Mouse (Mus musculus) neural tube, embryonic 14.5 days (tissue): Measurements from ENCODE around the gene Pgls. TPM values are rescaled to one million over a fixed set of nuclear protein-coding genes. Genes with fewer than 3 reads are reported as not detected.

Experiments used
- ATAC-seq: fragments of 200-750 bp; cut with Nextera tagmentation; 2 replicates; pipeline ENCODE4 v1.8.0; 2017; ENCODE audit warnings: low read depth, mild to moderate bottlenecking, moderate TSS enrichment, moderate library complexity
- H3K27ac ChIP-seq: fragments of 300-500 bp; sonication (generic); 2 replicates; pipeline ENCODE4 v1.5.1; 2014; ENCODE audit warnings: low read depth, mild to moderate bottlenecking, control low read depth, low read length, moderate library complexity, mixed read lengths
- H3K27me3 ChIP-seq: fragments of 300-500 bp; sonication (generic); 2 replicates; pipeline ENCODE4 v1.6.1; 2014; ENCODE audit warnings: low read length; ENCODE audit not compliant: control insufficient read depth, insufficient read depth
- H3K36me3 ChIP-seq: fragments of 300-500 bp; sonication (generic); 2 replicates; pipeline ENCODE4 v1.6.1; 2014; ENCODE audit warnings: low read length, mixed read lengths; ENCODE audit not compliant: control insufficient read depth, insufficient read depth
- H3K4me1 ChIP-seq: fragments of 300-500 bp; sonication (generic); 2 replicates; pipeline ENCODE4 v1.6.1; 2014; ENCODE audit warnings: low read length; ENCODE audit not compliant: control insufficient read depth, insufficient read depth
- H3K4me2 ChIP-seq: fragments of 300-500 bp; sonication (generic); 2 replicates; pipeline ENCODE4 v1.6.1; 2014; ENCODE audit warnings: mild to moderate bottlenecking, low read depth, low read length, control low read depth
- H3K4me3 ChIP-seq: fragments of 300-500 bp; sonication (generic); 2 replicates; pipeline ENCODE4 v1.5.1; 2014; ENCODE audit warnings: low read depth, low read length, control low read depth, mixed read lengths
- H3K9ac ChIP-seq: fragments of 300-500 bp; sonication (generic); replicated peaks from 2 replicates; pipeline ENCODE4 v1.6.1; 2014; ENCODE audit warnings: low read depth, mild to moderate bottlenecking, control low read depth, low read length, mixed read lengths
- H3K9me3 ChIP-seq: fragments of 300-500 bp; sonication (generic); 2 replicates; pipeline ENCODE4 v1.6.1; 2016; ENCODE audit warnings: low read length; ENCODE audit not compliant: control insufficient read depth
- WGBS: fragments of 180-500 bp; shearing (Covaris S2); extraction: QIAGEN DNeasy Blood & Tissue Kit; methylation state at CpG from one replicate; pipeline ENCODE4 v1.1.7; 2014; 5-methylcytosine and 5-hydroxymethylcytosine counted together
- polyA plus RNA-seq: library from polyadenylated mRNA; unstranded; fragments of >200 nt; fragmentation: Nextera tagmentation; extraction: Ambion mirVana; gene quantifications from 2 replicates; pipeline ENCODE4 v1.2.1, GENCODE M21; 2014

The Pgls gene
- polyA plus RNA-seq, 1 experiment from 2014 or later: 259 TPM

DNA sequence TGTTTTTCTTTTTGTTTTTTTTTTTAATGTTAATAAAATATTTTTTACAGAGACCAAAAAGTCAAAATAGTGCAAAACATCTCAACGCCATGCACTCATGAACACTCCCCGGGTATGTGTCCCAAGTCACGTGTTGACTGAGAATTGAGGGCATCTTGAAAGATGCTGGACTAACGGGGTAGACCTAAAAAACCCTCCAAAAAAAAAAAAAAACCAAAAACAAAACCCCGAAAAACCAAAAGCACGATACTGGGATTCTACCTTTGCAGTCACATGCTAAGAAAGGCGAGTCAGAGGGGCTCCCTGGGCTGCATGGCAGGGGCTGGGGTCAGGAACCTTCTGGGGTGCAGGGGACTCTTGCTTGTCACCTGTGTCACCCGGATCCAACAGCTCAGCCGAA lies 34.8 kb downstream of the Pgls start:
- no peak overlapping the region for H3K9ac ChIP-seq
- peaks cover 28% of the 10 kb centered on the region for H3K36me3 ChIP-seq
- peaks cover 10% of the 10 kb centered on the region for H3K4me1 ChIP-seq
- no peak overlapping the region for H3K4me3 ChIP-seq
- ATAC-seq: no peak
- no peaks in the 10 kb centered on the region for H3K27me3 ChIP-seq
- no peak overlapping the region for H3K27ac ChIP-seq
- H3K9me3 ChIP-seq: no peaks in the 10 kb centered on the region
- H3K4me2 ChIP-seq: no peak overlapping the region
- 90% methylated on average over 9 of the region's 9 CpGs for WGBS

DNA sequence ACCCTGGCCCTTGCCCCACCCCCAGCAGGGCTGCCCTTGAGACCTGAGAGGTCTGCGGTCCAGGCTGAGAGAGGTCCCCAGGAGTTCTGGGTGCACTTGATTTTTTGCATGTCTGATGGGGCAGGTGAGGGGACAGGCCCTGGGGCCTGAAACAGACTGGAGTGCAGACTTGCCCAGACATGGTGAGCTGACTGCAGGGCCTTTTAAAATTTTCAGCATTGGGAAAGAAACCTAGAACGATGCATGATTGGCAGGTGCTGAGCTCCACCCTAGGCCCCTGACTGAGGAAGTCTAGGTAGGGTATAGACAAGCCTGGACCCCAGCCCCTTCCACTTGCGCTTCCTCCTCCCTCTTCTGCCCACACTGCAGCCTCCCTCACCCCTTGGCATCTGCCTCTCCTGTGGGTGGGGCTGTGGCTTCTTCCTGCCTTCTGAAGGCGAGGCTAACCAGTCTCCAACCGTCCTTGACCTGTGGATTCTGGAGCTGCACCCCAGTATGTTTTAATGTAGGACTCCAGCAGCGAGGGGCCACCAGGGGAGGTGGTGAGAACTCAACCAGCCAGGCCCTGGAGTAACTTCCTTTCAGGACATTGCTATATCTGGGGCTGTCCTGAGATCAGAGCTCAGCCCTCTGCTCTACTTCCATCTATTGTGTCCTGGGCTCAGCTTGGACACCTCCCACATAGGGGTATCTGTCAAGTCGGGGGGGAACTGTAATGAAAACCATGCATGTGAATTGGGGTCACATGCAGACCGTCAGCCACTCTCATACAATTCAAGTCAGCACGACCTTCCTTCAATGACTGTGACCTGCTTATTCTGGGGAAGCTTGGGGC lies 35.5 kb downstream of the Pgls start:
- Histone ChIP-seq H3K27ac (no peak overlapping the region; the same call in 1 of the 2 replicates), H3K4me2 (no peak overlapping the region), H3K4me3 (no peak overlapping the region), H3K36me3 (peaks cover 21% of the 10 kb centered on the region), H3K9ac (no peak overlapping the region), H3K27me3 (no peaks in the 10 kb centered on the region), H3K9me3 (no peaks in the 10 kb centered on the region), H3K4me1 (peaks cover 10% of the 10 kb centered on the region)
- no peak for ATAC-seq
- WGBS: 60% methylated on average over 9 of the region's 9 CpGs

GRCm38 (mm10) chr8:71628396-71629095 lies 36.6 kb downstream of the Pgls start:
- peak overlapping the region; percentile 39 for H3K4me3 ChIP-seq
- H3K9me3 ChIP-seq: no peaks in the 10 kb centered on the region
- ATAC-seq: no peak
- H3K27me3 ChIP-seq: no peaks in the 10 kb centered on the region
- H3K27ac ChIP-seq: peak overlapping the region; percentile 80
- peak overlapping the region; percentile 92 for H3K4me2 ChIP-seq
- H3K36me3 ChIP-seq: peaks cover 10% of the 10 kb centered on the region
- peak overlapping the region; percentile 66 for H3K9ac ChIP-seq
- H3K4me1 ChIP-seq: peaks cover 10% of the 10 kb centered on the region
- 10% methylated on average over 16 of the region's 16 CpGs for WGBS

DNA sequence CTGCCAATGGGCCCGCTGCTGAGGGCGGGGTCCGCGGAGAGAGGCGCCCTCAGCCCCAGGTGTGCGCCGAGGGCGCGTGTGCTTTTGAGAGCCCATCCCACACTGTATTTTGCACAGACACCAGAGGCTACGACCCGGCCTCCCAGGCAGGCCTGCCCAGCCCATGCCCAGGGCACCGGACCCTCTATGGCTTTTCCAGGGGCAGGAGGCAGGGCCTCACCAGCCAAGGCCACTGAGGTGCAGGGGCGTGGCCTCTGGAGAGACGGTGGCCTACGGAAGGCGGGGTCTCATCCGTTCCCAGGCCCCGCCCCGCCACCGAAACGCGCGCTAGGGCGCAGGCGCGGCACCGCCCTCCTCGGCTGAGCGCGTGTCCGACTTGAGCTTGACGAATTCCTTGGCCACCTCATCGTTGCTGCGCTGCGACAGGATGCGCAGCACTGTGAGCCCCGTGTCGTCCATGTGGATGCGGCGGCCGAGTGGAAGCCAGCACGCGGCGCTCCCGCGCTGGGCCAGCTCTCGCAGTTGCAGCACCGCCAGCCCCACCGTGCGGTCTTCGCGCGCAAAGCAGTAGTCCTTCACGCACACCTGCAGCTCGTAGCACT lies 37.2 kb downstream of the Pgls start:
- Histone ChIP-seq H3K9ac (peak overlapping the region; percentile 66), H3K4me1 (peaks cover 10% of the 10 kb centered on the region), H3K36me3 (peaks cover 4% of the 10 kb centered on the region; the same call in 1 of the 2 replicates), H3K27me3 (no peaks in the 10 kb centered on the region), H3K9me3 (no peaks in the 10 kb centered on the region), H3K4me3 (peak overlapping the region; percentile 39), H3K4me2 (peak overlapping the region; percentile 92), H3K27ac (peak overlapping the region; percentile 80)
- peak; percentile 87 for ATAC-seq
- under 1% methylated on average over 55 of the region's 55 CpGs for WGBS

DNA sequence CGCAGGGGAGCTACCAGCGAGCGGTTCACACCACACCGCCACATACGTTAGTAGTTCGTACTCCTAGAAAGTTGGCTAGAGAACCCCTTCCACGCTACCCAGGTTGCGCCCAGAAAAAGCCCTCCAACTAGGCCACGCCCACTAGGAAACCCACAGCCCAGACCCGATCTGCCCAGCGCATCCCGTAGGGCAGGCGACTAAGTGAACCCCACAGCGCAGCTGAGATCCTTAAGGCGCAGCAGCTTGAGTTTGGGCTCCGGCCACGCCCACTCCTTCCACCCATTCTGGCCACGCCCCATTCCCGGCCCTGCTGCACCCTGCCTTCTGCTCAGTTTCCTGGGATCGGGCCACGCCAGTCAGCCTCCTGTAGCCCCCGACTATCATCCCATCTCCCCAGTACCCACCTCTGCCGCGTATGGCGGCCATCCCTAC lies 37.8 kb downstream of the Pgls start:
- Histone ChIP-seq H3K4me2 (peak overlapping the region; percentile 92), H3K4me3 (peak overlapping the region; percentile 39), H3K9ac (peak overlapping the region; percentile 66), H3K4me1 (peaks cover 10% of the 10 kb centered on the region), H3K27me3 (no peaks in the 10 kb centered on the region), H3K9me3 (no peaks in the 10 kb centered on the region), H3K27ac (peak overlapping the region; percentile 80; the same call in 1 of the 2 replicates), H3K36me3 (no peaks in the 10 kb centered on the region; the same call in 1 of the 2 replicates)
- ATAC-seq: peak; percentile 31
- 5% methylated on average over 25 of the region's 25 CpGs for WGBS

DNA sequence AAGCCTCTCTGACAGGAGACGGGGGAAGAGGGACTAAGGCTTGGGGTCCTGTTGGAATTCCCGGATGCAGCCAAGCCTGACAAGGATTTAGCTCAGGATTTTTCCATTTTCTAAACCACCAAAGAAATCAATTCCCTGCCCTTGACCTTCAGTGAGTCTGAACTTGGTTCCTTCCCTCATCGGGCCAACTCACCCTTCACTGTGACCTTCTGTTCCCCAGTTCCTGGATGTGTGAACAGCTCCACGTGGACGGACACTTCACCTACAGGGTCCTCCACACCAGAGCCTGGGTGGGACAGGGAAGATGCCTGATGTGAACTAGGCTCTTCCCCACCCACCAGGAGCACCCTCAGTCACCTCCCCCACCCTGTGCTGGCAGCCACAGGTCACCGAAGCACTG lies 38.8 kb downstream of the Pgls start:
- no peak overlapping the region for H3K9ac ChIP-seq
- peaks cover 10% of the 10 kb centered on the region for H3K4me1 ChIP-seq
- ATAC-seq: no peak
- H3K36me3 ChIP-seq: no peaks in the 10 kb centered on the region; the same call in none of the 2 replicates
- H3K4me3 ChIP-seq: no peak overlapping the region
- WGBS: 83% methylated on average over 6 of the region's 6 CpGs
- H3K4me2 ChIP-seq: no peak overlapping the region
- H3K9me3 ChIP-seq: no peaks in the 10 kb centered on the region
- no peak overlapping the region for H3K27ac ChIP-seq
- 0 out of 2 replicates have a peak, but pooled peaks cover 4% of the 10 kb centered on the region for H3K27me3 ChIP-seq

GRCm38 (mm10) chr8:71631897-71632296 lies 39.9 kb downstream of the Pgls start:
- 52% methylated on average over 2 of the region's 2 CpGs for WGBS

GRCm38 (mm10) chr8:71633164-71633563 lies 41.2 kb downstream of the Pgls start:
- Histone ChIP-seq H3K4me3 (no peak overlapping the region), H3K27me3 (0 out of 2 replicates have a peak, but pooled peaks cover 4% of the 10 kb centered on the region), H3K36me3 (peaks cover 3% of the 10 kb centered on the region), H3K9ac (no peak overlapping the region), H3K4me2 (no peak overlapping the region), H3K27ac (no peak overlapping the region), H3K9me3 (no peaks in the 10 kb centered on the region), H3K4me1 (peaks cover 10% of the 10 kb centered on the region)
- 11% methylated on average over 17 of the region's 22 CpGs for WGBS
- no peak for ATAC-seq

More at GRCm38 (mm10) chr8:71631897-71632296, 39.9 kb downstream of the Pgls start:
- H3K9me3 ChIP-seq: no peaks in the 10 kb centered on the region
- H3K4me2 ChIP-seq: no peak overlapping the region
- no peak overlapping the region for H3K9ac ChIP-seq
- no peak overlapping the region for H3K27ac ChIP-seq
- H3K27me3 ChIP-seq: 0 out of 2 replicates have a peak, but pooled peaks cover 4% of the 10 kb centered on the region
- ATAC-seq: no peak
- peaks cover 10% of the 10 kb centered on the region for H3K4me1 ChIP-seq
- no peak overlapping the region for H3K4me3 ChIP-seq
- no peaks in the 10 kb centered on the region; the same call in none of the 2 replicates for H3K36me3 ChIP-seq
